Mouse (Mus musculus) splenic B cell, adult 2 months (primary cell): ENCODE measurements around the gene Krtap24-1.

ENCODE experiments used
- DNase-seq: peaks from one replicate; pipeline ENCODE4 v3.0.0-alpha.2; 2011; ENCODE audit warnings: low read depth, low spot score
- H3K27me3 ChIP-seq: 2 replicates; pipeline ENCODE4 v1.6.1; 2012; ENCODE audit warnings: mild to moderate bottlenecking, low read length, moderate library complexity, mixed read lengths; ENCODE audit not compliant: control insufficient read depth, poor library complexity, insufficient read depth, severe bottlenecking
- H3K36me3 ChIP-seq: 2 replicates; pipeline ENCODE4 v1.6.1; 2012; ENCODE audit warnings: mild to moderate bottlenecking, low read length, moderate library complexity, mixed read lengths; ENCODE audit not compliant: control insufficient read depth, poor library complexity, insufficient read depth, severe bottlenecking

The Krtap24-1 gene

GRCm38 (mm10) chr16:88592758-88593157 lies 19.3 kb downstream of the Krtap24-1 start:
- DNase-seq, result no peak
- Histone ChIP-seq H3K36me3 (no peaks in the 10 kb centered on the region), H3K27me3 (no peaks in the 10 kb centered on the region)

GRCm38 (mm10) chr16:88583338-88583737 lies 28.7 kb downstream of the Krtap24-1 start:
- no peaks in the 10 kb centered on the region for H3K27me3 ChIP-seq
- no peaks in the 10 kb centered on the region for H3K36me3 ChIP-seq
- DNase-seq, result no peak

GRCm38 (mm10) chr16:88575885-88576679 lies 36.0 kb downstream of the Krtap24-1 start:
- Histone ChIP-seq H3K36me3 (no peaks in the 10 kb centered on the region), H3K27me3 (no peaks in the 10 kb centered on the region)
- DNase-seq, result no peak

GRCm38 (mm10) chr16:88572904-88573404 lies 39.1 kb downstream of the Krtap24-1 start:
- H3K27me3 ChIP-seq, result no peaks in the 10 kb centered on the region
- H3K36me3 ChIP-seq, result no peaks in the 10 kb centered on the region
- DNase-seq, result no peak

- H3K36me3 ChIP-seq, result no peaks in the 10 kb centered on the region
- no peak for DNase-seq
These were observed 41.9 kb downstream of the Krtap24-1 start for GRCm38 (mm10) chr16:88570136-88570535.

GRCm38 (mm10) chr16:88569732-88570131 lies 42.3 kb downstream of the Krtap24-1 start:
- DNase-seq, result no peak
- Histone ChIP-seq H3K36me3 (no peaks in the 10 kb centered on the region), H3K27me3 (no peaks in the 10 kb centered on the region)

More at GRCm38 (mm10) chr16:88570136-88570535, 41.9 kb downstream of the Krtap24-1 start:
- no peaks in the 10 kb centered on the region for H3K27me3 ChIP-seq

- no peak for DNase-seq
- Histone ChIP-seq H3K36me3 (no peaks in the 10 kb centered on the region), H3K27me3 (no peaks in the 10 kb centered on the region)
These were observed 43.0 kb downstream of the Krtap24-1 start for GRCm38 (mm10) chr16:88569096-88569495.

- H3K36me3 ChIP-seq, result no peaks in the 10 kb centered on the region
- DNase-seq, result no peak
- H3K27me3 ChIP-seq, result no peaks in the 10 kb centered on the region
These were observed 48.8 kb downstream of the Krtap24-1 start, which contains the start of gene Cldn8 for GRCm38 (mm10) chr16:88563045-88563913. Gene Cldn8 (minus strand): TSS chr16:88563183.

- no peaks in the 10 kb centered on the region for H3K36me3 ChIP-seq
- no peak for DNase-seq
These were observed 50.4 kb downstream of the Krtap24-1 start for GRCm38 (mm10) chr16:88561617-88562164.

More at GRCm38 (mm10) chr16:88561617-88562164, 50.4 kb downstream of the Krtap24-1 start:
- no peaks in the 10 kb centered on the region for H3K27me3 ChIP-seq
